Mouse (Mus musculus) testis, adult 2 months (tissue): ENCODE measurements around the gene Slc19a1.

Experiments used
- CTCF ChIP-seq: fragments of 200-500 bp; IDR thresholded peaks from 2 replicates; pipeline ENCODE4 v1.5.1; 2012; ENCODE audit warnings: low read depth, mild to moderate bottlenecking, inconsistent platforms, low read length, moderate library complexity; ENCODE audit not compliant: control insufficient read depth, insufficient read depth, insufficient replicate concordance
- POLR2A ChIP-seq: fragments of 200-500 bp; IDR thresholded peaks from 2 replicates; pipeline ENCODE4 v1.6.1; 2012; ENCODE audit warnings: low read depth, mild to moderate bottlenecking, inconsistent platforms, low read length, moderate library complexity; ENCODE audit not compliant: control insufficient read depth

DNA sequence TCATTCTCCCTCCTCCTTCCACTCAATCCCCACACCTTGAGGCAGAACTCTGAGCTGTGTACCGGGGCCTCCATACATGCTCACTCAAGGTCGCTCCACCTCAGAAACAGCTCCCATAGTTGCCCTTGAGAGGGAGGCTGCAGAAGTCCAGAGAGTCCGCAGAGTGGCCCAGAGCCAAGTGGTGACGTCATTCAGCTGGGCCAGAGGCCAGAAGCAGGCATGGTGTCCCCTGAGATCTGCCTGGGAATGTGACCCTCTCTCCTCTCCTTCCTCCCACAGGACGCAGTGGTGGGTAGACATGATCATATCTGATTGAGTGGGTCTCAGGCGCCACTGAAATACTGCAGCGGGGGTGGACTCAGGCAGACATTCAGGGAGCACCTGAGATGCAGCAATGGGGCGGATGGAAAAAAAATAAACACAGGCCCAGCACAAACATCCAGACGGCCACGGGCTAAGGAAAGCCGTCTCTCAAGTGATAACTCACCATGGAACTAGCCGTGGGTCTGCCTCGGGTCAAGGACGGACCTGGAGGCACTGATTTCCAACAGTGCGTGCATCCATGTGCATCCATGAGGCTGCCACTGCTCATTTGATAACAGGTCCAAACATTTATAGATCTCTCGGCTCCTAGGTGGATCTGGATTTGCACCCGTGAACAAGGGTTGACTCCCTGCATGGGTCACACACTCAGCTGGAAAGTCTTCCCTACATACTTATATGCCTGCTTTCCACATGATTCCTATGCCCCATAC lies 34.1 kb upstream of the Slc19a1 start:
- TF ChIP-seq POLR2A, result no peak
- TF ChIP-seq CTCF, result no peak
